Mouse (Mus musculus) lung, postnatal 25 days (tissue): Measurements from ENCODE around the gene Gm4141.
"Not testable (repeated sequence)": the region's sequence is repeated elsewhere in the genome, so short reads cannot be mapped to it uniquely, and the experiment has no call there.

Source experiments
- DNase-seq: peaks from one replicate; pipeline ENCODE4 v3.0.0; 2022; ENCODE audit warnings: low spot score

Gene Gm4141

GRCm38 (mm10) chr7:20576141-20576540 lies at the start of gene Gm4141:
TSS of gene Gm4141 (minus strand) at chr7:20576241.
- DNase-seq = not testable (repeated sequence)

GRCm38 (mm10) chr7:20598921-20599320 lies 22.9 kb upstream of the Gm4141 start, which contains the start of gene Gm4513:
TSS of gene Gm4513 (minus strand) at chr7:20599021.
- DNase-seq = not testable (repeated sequence)

- DNase-seq = not testable (repeated sequence)
These were observed 30.4 kb downstream of the Gm4141 start, which contains the start of gene Gm5726 for GRCm38 (mm10) chr7:20545657-20546056. TSS of gene Gm5726 (minus strand) at chr7:20545757.

- DNase-seq = not testable (repeated sequence)
These were observed 42.5 kb downstream of the Gm4141 start, which contains the start of gene Vmn1r104 for GRCm38 (mm10) chr7:20533537-20533936. TSS of gene Vmn1r104 (plus strand) at chr7:20533837.
